Mouse (Mus musculus): ENCODE data around the gene Yy2.

GRCm38 (mm10) chrX:157563794-157564193 lies 5.0 kb downstream of the Yy2 start:
- TF ChIP-seq CTCF (IDR thresholded peaks at IDR 0.05; ENCODE audit: borderline replicate concordance, extremely low read depth, insufficient read depth, insufficient read length) (no peak), POLR2A (IDR thresholded peaks at IDR 0.05; ENCODE audit: borderline replicate concordance, extremely low read depth, insufficient read depth, insufficient read length, poor library complexity, severe bottlenecking) (no peak)

All from brain, embryonic 14.5 days (tissue).